Mouse (Mus musculus) lung, embryonic 14.5 days (tissue): Measurements from ENCODE around the gene Gtf2h3. TPM values are rescaled to one million over a fixed set of nuclear protein-coding genes. Genes with fewer than 3 reads are reported as not detected.
A peak's percentile ranks its signal among the peaks of the same experiment; 100 is the strongest.
"Not testable (repeated sequence)": the region's sequence is repeated elsewhere in the genome, so short reads cannot be mapped to it uniquely, and the experiment has no call there.

Experiments
- ATAC-seq: fragments of 200-750 bp; cut with Nextera tagmentation; 2 replicates; pipeline ENCODE4 v1.8.0; 2017; ENCODE audit warnings: mild to moderate bottlenecking, moderate TSS enrichment, moderate library complexity; ENCODE audit not compliant: insufficient read depth
- DNase-seq: peaks from one replicate; pipeline ENCODE4 v3.0.0-alpha.2; 2015
- H3K27ac ChIP-seq: fragments of 300-500 bp; sonication (generic); 2 replicates; pipeline ENCODE4 v1.5.1; 2014; ENCODE audit warnings: low read depth, mild to moderate bottlenecking, moderate library complexity
- H3K27me3 ChIP-seq: fragments of 300-500 bp; sonication (generic); 2 replicates; pipeline ENCODE4 v1.6.1; 2014; ENCODE audit warnings: low read length, control low read depth; ENCODE audit not compliant: insufficient read depth
- H3K36me3 ChIP-seq: fragments of 300-500 bp; sonication (generic); 2 replicates; pipeline ENCODE4 v1.6.1; 2014; ENCODE audit warnings: control low read depth; ENCODE audit not compliant: insufficient read depth
- H3K4me1 ChIP-seq: fragments of 300-500 bp; sonication (generic); 2 replicates; pipeline ENCODE4 v1.6.1; 2014; ENCODE audit warnings: antibody characterized with exemption, control low read depth; ENCODE audit not compliant: insufficient read depth
- H3K4me2 ChIP-seq: fragments of 300-500 bp; sonication (generic); 2 replicates; pipeline ENCODE4 v1.6.1; 2014; ENCODE audit warnings: mild to moderate bottlenecking
- H3K4me3 ChIP-seq: fragments of 300-500 bp; sonication (generic); 2 replicates; pipeline ENCODE4 v1.5.1; 2014; ENCODE audit warnings: low read depth, low read length
- H3K9ac ChIP-seq: fragments of 300-500 bp; sonication (generic); 2 replicates; pipeline ENCODE4 v1.6.1; 2014
- H3K9me3 ChIP-seq: fragments of 300-500 bp; sonication (generic); 2 replicates; pipeline ENCODE4 v1.6.1; 2016; ENCODE audit warnings: low read depth, low read length, control low read depth
- CTCF ChIP-seq: IDR thresholded peaks from 2 replicates; pipeline ENCODE4 v1.5.1; 2016; ENCODE audit warnings: antibody characterized with exemption, low read depth
- WGBS: fragments of 180-500 bp; shearing (Covaris S2); extraction: QIAGEN DNeasy Blood & Tissue Kit; methylation state at CpG from one replicate; pipeline ENCODE4 v1.1.7; 2014; 5-methylcytosine and 5-hydroxymethylcytosine counted together
- polyA plus RNA-seq: library from polyadenylated mRNA; unstranded; fragments of >200 nt; fragmentation: Nextera tagmentation; extraction: Ambion mirVana; gene quantifications from 2 replicates; pipeline ENCODE4 v1.2.1, GENCODE M21; 2014

Gtf2h3 gene
- polyA plus RNA-seq, 1 experiment from 2014 or later, result 71.0 TPM

DNA sequence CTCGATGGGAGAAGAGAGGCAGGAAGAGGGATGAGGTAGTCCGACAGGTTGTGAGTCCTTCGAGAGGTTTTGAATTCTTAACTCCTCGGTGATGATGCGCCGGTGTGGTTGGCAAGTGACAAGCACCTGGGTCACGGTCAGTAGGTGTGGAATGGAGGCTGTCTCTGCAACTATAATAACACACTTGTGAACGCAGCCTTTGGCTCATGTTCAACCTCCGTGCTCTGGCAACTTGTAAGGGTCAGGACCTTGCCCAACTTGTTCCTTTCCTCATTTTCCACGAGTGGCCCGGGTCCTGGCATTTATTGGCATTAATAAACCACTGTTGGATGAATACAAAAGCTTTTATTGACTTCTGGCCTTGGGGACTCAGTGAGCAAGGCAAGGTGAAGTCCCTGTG, 50.7 kb downstream of the Gtf2h3 start:
- Histone ChIP-seq H3K27me3 (no peaks in the 10 kb centered on the region), H3K4me2 (peak overlapping the region; percentile 85), H3K4me3 (peak overlapping the region; percentile 93), H3K36me3 (peaks cover 11% of the 10 kb centered on the region; the same call in 1 of the 2 replicates), H3K27ac (no peak overlapping the region), H3K9ac (peak overlapping the region; percentile 84), H3K9me3 (no peaks in the 10 kb centered on the region), H3K4me1 (peaks cover 6% of the 10 kb centered on the region; the same call in 1 of the 2 replicates)
- no peak for DNase-seq
- WGBS, result 12% methylated on average over 11 of the region's 11 CpGs
- no peak for ATAC-seq
- TF ChIP-seq CTCF, result no peak

DNA sequence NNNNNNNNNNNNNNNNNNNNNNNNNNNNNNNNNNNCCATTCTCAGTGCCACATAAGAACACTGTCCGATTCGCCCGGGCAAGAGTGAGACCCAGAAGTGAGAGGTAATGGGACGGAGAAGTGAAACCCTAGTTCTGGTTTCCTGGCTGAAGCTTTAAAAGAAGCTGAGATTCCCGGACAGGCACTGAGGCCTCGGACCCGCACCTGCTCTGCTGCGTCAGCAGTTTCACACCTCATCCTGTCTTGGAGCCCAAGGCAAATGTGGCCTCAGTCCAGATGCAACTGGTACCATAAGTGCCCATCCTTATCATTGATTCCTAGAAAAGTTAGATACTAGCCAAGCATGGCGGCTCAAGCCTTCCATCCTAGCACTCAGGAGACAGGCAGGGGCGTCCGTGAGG, 52.7 kb downstream of the Gtf2h3 start:
- 84% methylated on average over 11 of the region's 11 CpGs for WGBS
- Histone ChIP-seq H3K4me3 (no peak overlapping the region), H3K4me1 (peaks cover 6% of the 10 kb centered on the region; the same call in 1 of the 2 replicates), H3K27ac (no peak overlapping the region), H3K4me2 (no peak overlapping the region), H3K36me3 (peaks cover 29% of the 10 kb centered on the region), H3K9me3 (no peaks in the 10 kb centered on the region), H3K9ac (no peak overlapping the region), H3K27me3 (no peaks in the 10 kb centered on the region)
- no peak for DNase-seq
- TF ChIP-seq CTCF, result no peak
- ATAC-seq, result no peak

DNA sequence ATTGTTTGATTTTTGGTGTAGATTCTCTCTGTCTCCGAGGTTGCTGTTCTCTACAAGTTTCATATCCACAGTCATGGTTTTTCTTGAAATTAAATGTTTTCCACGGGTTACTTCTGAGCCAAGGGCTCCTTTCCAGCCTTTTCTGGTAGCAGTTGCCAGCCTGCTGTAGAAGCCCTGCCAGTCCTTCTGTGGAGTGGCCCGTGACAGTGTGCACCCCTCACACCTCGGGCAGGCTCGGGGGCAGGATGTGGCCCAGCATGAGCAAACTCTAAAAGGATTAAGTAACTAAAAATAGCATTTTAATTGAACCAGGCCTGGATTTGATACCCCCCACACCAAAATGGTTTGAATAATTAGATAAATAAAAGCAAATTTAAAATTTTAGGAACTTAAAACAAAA, 53.5 kb downstream of the Gtf2h3 start:
- ATAC-seq, result no peak
- DNase-seq, result no peak
- Histone ChIP-seq H3K36me3 (peaks cover 36% of the 10 kb centered on the region), H3K9ac (no peak overlapping the region), H3K9me3 (no peaks in the 10 kb centered on the region), H3K4me1 (peaks cover 6% of the 10 kb centered on the region; the same call in 1 of the 2 replicates), H3K27me3 (no peaks in the 10 kb centered on the region), H3K27ac (no peak overlapping the region), H3K4me3 (no peak overlapping the region), H3K4me2 (no peak overlapping the region)
- 78% methylated on average over 5 of the region's 5 CpGs for WGBS
- no peak for TF ChIP-seq CTCF

DNA sequence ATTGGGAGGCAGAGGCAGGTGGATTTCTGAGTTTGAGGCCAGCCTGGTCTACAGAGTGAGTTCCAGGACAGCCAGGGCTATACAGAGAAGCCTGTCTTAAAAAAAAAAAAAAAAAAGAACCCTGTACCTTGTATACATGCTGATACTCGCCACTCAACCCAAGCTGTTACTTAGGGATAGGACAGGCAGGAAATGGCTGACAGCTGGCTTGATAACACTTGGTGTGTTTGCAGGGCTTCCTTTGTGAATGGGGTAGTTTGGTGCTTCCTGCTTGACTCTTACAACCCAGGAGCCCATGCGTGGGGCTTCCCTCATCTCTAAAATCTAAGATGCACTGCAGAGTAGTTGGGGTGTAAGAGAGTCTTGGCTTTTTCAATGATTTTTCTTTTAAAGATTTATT, 54.5 kb downstream of the Gtf2h3 start:
- DNase-seq, result no peak
- H3K9me3 ChIP-seq, result no peaks in the 10 kb centered on the region

DNA sequence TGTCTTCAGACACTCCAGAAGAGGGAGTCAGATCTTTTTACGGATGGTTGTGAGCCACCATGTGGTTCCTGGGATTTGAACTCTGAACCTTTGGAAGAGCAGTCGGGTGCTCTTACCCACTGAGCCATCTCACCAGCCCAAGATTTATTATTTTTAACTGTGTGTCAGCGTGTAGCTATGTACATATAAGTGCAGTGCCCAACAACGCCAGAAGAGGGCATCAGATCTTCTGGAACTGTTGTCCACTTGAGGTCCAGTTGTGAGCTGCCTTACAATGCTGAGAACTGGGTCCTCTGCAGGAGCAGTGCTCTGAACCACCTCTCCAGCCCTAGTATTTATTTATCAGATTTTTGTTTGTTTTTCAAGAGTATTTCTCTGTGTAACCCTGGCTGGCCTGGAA, 56.1 kb downstream of the Gtf2h3 start:
- not testable (repeated sequence) for H3K4me1 ChIP-seq, H3K4me3 ChIP-seq, H3K27me3 ChIP-seq, H3K9ac ChIP-seq, H3K9me3 ChIP-seq, H3K27ac ChIP-seq, H3K4me2 ChIP-seq
- 83% methylated on average over 4 of the region's 4 CpGs for WGBS
- H3K36me3 ChIP-seq, result peaks cover 61% of the 10 kb centered on the region
- DNase-seq, result peak; percentile 68
- peak; percentile 35 for TF ChIP-seq CTCF
- 0 out of 2 replicates have a peak, but pooled peaks have one; percentile 41 for ATAC-seq

More for the DNA sequence above, 54.5 kb downstream of the Gtf2h3 start:
- Histone ChIP-seq H3K36me3 (peaks cover 45% of the 10 kb centered on the region), H3K4me1 (peaks cover 6% of the 10 kb centered on the region; the same call in 1 of the 2 replicates), H3K4me2 (no peak overlapping the region), H3K4me3 (no peak overlapping the region), H3K27ac (no peak overlapping the region), H3K27me3 (no peaks in the 10 kb centered on the region), H3K9ac (no peak overlapping the region)
- WGBS, result 47% methylated on average over 2 of the region's 2 CpGs
- no peak for ATAC-seq
- no peak for TF ChIP-seq CTCF

DNA sequence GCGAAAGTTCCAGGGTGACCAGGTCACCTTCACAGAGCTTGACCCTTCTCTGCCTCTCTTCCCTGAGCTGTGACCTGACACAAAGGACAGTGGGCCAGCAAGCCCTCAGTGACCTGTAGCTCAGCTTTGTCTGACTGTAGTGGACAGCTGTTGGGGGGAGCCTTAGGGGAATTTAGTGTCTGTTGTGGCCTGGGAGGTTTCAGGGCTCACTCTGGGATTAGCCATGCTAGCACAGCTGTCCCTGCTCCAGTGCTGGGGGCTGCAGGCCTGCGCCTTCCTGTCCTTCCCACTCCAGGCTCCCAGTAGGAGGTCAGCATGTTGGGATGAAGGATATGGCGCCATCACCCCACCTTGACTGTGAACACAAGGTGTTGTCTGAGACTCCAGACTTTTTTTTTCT, 57.2 kb downstream of the Gtf2h3 start:
- no peak for ATAC-seq

DNA sequence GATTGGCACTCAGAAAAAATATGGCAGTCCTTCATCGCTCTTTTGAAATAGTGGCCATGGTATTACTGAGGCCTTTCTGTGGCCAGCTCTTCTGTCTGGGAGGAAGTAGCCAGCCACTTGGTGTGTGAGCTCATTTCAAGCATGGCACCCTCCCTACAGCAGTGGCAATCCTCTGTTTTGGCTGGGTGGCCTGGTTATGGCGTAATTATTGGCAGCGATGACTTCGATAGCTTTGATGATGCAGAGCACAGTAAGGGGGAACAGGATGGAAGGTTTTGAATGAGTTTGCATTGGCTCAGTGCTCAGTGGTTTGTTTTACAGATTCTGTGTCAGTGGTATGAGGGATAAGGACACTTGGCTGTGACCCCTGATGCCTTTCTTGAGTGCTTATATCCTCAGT, 57.8 kb downstream of the Gtf2h3 start:
- Histone ChIP-seq H3K36me3 (peaks cover 77% of the 10 kb centered on the region), H3K4me2 (no peak overlapping the region), H3K9ac (no peak overlapping the region), H3K4me1 (no peaks in the 10 kb centered on the region), H3K27ac (no peak overlapping the region), H3K9me3 (no peaks in the 10 kb centered on the region), H3K4me3 (no peak overlapping the region), H3K27me3 (no peaks in the 10 kb centered on the region)
- 94% methylated on average over 4 of the region's 4 CpGs for WGBS
- no peak for DNase-seq
- ATAC-seq, result no peak
- no peak for TF ChIP-seq CTCF

More for the DNA sequence above, 57.2 kb downstream of the Gtf2h3 start:
- Histone ChIP-seq H3K27me3 (no peaks in the 10 kb centered on the region), H3K27ac (no peak overlapping the region), H3K9ac (no peak overlapping the region), H3K4me1 (no peaks in the 10 kb centered on the region), H3K4me3 (no peak overlapping the region), H3K36me3 (peaks cover 72% of the 10 kb centered on the region), H3K9me3 (no peaks in the 10 kb centered on the region), H3K4me2 (no peak overlapping the region)
- TF ChIP-seq CTCF, result no peak
- WGBS, result 86% methylated on average over 3 of the region's 3 CpGs
- no peak for DNase-seq

DNA sequence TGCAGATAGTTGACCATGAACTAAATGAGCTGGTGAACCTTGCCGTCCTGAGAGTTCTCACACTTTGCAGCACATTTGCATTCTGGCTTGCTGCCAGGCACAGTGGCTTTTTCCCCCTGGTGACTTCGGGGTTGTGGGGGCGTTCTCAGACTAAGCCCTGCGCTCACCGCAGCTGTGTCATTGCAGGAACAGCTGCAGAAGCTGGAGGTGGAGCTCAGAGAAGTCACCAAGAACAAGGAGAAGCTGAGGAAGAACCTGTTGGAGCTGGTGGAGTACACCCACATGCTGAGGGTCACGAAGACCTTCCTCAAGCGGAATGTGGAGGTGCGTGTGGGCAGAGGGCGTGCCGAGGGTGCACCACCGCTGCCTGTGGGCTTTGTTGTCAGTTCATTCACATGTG, 58.4 kb downstream of the Gtf2h3 start:
- ATAC-seq (no peak), DNase-seq (no peak)
- no peak overlapping the region for H3K9ac ChIP-seq
- H3K4me3 ChIP-seq, result no peak overlapping the region
- H3K9me3 ChIP-seq, result no peaks in the 10 kb centered on the region
- H3K27ac ChIP-seq, result no peak overlapping the region
- H3K27me3 ChIP-seq, result no peaks in the 10 kb centered on the region
- no peaks in the 10 kb centered on the region for H3K4me1 ChIP-seq
- TF ChIP-seq CTCF, result no peak
- no peak overlapping the region for H3K4me2 ChIP-seq
- H3K36me3 ChIP-seq, result peaks cover 83% of the 10 kb centered on the region
- 91% methylated on average over 11 of the region's 11 CpGs for WGBS
